Mouse (Mus musculus) liver, embryonic 13.5 days (tissue): ENCODE measurements around the gene H2al1a. TPM values are rescaled to one million over a fixed set of nuclear protein-coding genes. Genes with fewer than 3 reads are reported as not detected.
"Not testable (repeated sequence)": the region's sequence is repeated elsewhere in the genome, so short reads cannot be mapped to it uniquely, and the experiment has no call there.

Experiments used
- ATAC-seq: fragments of 200-750 bp; cut with Nextera tagmentation; 2 replicates; pipeline ENCODE4 v1.8.0; 2017; ENCODE audit warnings: low read depth, mild to moderate bottlenecking, moderate number of reproducible peaks, moderate library complexity
- DNase-seq: peaks from one replicate; pipeline ENCODE4 v3.0.0; 2022
- H3K27ac ChIP-seq: fragments of 300-500 bp; sonication (generic); 2 replicates; pipeline ENCODE4 v1.5.1; 2015; ENCODE audit warnings: moderate library complexity, mild to moderate bottlenecking, inconsistent platforms
- H3K27me3 ChIP-seq: fragments of 300-500 bp; sonication (generic); 2 replicates; pipeline ENCODE4 v1.6.1; 2015; ENCODE audit warnings: mild to moderate bottlenecking, inconsistent platforms
- H3K36me3 ChIP-seq: fragments of 300-500 bp; sonication (generic); 2 replicates; pipeline ENCODE4 v1.6.1; 2015; ENCODE audit warnings: mild to moderate bottlenecking, inconsistent platforms
- H3K4me1 ChIP-seq: fragments of 300-500 bp; sonication (generic); replicated peaks from 2 replicates; pipeline ENCODE4 v1.6.1; 2015; ENCODE audit warnings: inconsistent platforms
- H3K4me2 ChIP-seq: fragments of 300-500 bp; sonication (generic); 2 replicates; pipeline ENCODE4 v1.6.1; 2015; ENCODE audit warnings: inconsistent platforms, mild to moderate bottlenecking, moderate library complexity
- H3K4me3 ChIP-seq: fragments of 300-500 bp; sonication (generic); replicated peaks from 2 replicates; pipeline ENCODE4 v1.5.1; 2015; ENCODE audit warnings: mild to moderate bottlenecking, inconsistent platforms
- H3K9ac ChIP-seq: fragments of 300-500 bp; sonication (generic); 2 replicates; pipeline ENCODE4 v1.6.1; 2015; ENCODE audit warnings: mild to moderate bottlenecking, inconsistent platforms
- H3K9me3 ChIP-seq: fragments of 300-500 bp; sonication (generic); replicated peaks from 2 replicates; pipeline ENCODE4 v1.6.1; 2016; ENCODE audit warnings: inconsistent platforms
- WGBS: fragments of 180-500 bp; shearing (Covaris S2); methylation state at CpG from one replicate; pipeline ENCODE4 v1.1.7; 2015; ENCODE audit not compliant: insufficient replicate concordance; 5-methylcytosine and 5-hydroxymethylcytosine counted together
- polyA plus RNA-seq: library from polyadenylated mRNA; unstranded; fragments of >200 nt; fragmentation: Nextera tagmentation; extraction: Ambion mirVana; gene quantifications from 2 replicates; pipeline ENCODE4 v1.2.1, GENCODE M21; 2015

H2al1a gene
- polyA plus RNA-seq, 1 experiment from 2014 or later: not detected

DNA sequence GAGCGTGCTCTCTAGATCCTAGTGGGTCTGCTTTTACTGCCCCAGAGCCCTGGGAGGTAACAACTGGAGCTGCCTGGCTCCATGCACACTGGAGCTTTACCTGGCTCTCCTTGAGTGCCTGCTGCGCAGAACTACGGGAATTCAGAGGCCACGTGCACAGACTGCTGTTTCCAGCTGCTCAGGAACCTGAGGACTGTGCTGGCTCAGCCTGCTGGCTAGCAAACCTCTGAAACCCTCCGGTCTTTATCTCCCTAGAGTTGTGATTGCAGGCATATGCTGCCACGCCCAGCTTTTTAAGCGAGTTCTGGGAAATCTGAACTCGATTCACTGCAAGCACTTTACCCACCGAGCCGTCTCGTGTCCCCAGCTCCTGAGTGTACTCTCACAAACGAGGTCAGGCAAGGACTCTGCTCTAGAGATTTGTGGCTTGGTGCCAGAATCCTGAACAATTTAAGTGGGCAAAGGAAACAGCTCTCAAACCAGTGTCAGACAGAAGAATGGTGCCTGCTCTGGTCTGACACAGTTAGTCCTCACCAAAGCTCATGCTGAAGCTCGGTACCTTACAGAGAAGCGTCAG lies 10.7 kb upstream of the H2al1a start:
- Histone ChIP-seq H3K36me3 (no peaks in the 10 kb centered on the region), H3K9ac (no peak overlapping the region), H3K27ac (no peak overlapping the region), H3K9me3 (no peaks in the 10 kb centered on the region), H3K27me3 (no peaks in the 10 kb centered on the region), H3K4me2 (no peak overlapping the region), H3K4me3 (no peak overlapping the region), H3K4me1 (no peaks in the 10 kb centered on the region)
- no peak for DNase-seq
- ATAC-seq: no peak
- 53% methylated on average over 14 of the region's 14 CpGs for WGBS

DNA sequence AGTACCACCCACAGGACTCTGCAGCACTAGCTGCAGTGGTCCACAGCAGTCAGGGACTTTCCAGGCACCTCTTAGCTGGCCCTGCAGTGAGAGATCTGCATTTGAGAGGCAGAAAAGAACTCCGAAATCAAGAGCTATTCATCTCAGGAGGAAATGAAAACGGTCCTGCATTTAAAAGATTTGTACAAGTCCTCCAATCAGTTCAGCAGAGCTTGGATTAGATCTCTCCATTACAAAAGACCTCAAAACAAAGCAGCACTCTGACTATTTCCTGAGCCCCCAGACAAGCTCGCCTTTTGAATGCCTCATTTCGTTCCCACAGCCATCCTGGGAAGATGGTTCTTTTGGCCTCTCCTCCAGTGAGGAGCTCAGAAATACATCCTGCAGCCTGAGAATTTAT lies 9.8 kb upstream of the H2al1a start:
- no peaks in the 10 kb centered on the region for H3K36me3 ChIP-seq
- no peaks in the 10 kb centered on the region for H3K9me3 ChIP-seq
- H3K4me3 ChIP-seq: no peak overlapping the region
- H3K27me3 ChIP-seq: no peaks in the 10 kb centered on the region
- DNase-seq (no peak), ATAC-seq (no peak)
- H3K4me2 ChIP-seq: no peak overlapping the region
- no peak overlapping the region for H3K9ac ChIP-seq
- no peaks in the 10 kb centered on the region for H3K4me1 ChIP-seq
- H3K27ac ChIP-seq: no peak overlapping the region
- WGBS: 43% methylated on average over 4 of the region's 4 CpGs

DNA sequence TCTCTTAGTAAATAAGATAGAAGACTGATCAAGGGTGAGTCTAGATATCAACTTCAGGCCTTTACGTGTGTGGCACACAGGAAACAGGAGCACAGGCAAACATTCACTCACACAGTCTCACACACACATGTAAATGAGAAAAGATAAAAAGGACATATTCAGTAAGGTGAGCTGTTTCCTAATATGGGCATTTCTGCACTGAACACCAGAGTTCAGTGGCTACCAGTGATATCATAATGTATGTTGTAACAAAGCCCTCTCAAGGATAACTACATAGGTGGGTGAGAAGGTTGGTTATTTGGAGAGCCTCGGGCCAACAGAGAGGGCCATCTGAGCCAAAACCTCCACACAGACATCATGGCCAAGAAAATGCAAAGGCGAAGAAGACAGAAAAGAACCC lies 3.1 kb downstream of the H2al1a start, which contains the start of gene H2al1b:
TSS of gene H2al1b (plus strand) at position 301 of the 400 bp plus-strand sequence.
- 88% methylated on average over 1 of the region's 3 CpGs for WGBS
- not testable (repeated sequence) for H3K36me3 ChIP-seq, H3K27ac ChIP-seq, H3K9me3 ChIP-seq, H3K9ac ChIP-seq, H3K4me1 ChIP-seq, H3K27me3 ChIP-seq, H3K4me2 ChIP-seq, DNase-seq, ATAC-seq, H3K4me3 ChIP-seq

DNA sequence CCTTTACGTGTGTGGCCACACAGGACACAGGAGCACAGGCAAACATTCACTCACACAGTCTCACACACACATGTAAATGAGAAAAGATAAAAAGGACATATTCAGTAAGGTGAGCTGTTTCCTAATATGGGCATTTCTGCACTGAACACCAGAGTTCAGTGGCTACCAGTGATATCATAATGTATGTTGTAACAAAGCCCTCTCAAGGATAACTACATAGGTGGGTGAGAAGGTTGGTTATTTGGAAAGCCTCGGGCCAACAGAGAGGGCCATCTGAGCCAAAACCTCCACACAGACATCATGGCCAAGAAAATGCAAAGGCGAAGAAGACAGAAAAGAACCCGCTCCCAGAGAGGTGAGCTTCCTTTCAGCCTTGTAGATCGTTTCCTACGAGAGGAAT lies 6.3 kb downstream of the H2al1a start, which contains the start of gene H2al1c:
TSS of gene H2al1c (plus strand) at position 301 of the 400 bp plus-strand sequence.
- not testable (repeated sequence) for H3K4me3 ChIP-seq, H3K9me3 ChIP-seq, H3K4me1 ChIP-seq, H3K27ac ChIP-seq, H3K27me3 ChIP-seq, H3K36me3 ChIP-seq, DNase-seq, H3K4me2 ChIP-seq, ATAC-seq, H3K9ac ChIP-seq
- WGBS: 66% methylated on average over 2 of the region's 6 CpGs

DNA sequence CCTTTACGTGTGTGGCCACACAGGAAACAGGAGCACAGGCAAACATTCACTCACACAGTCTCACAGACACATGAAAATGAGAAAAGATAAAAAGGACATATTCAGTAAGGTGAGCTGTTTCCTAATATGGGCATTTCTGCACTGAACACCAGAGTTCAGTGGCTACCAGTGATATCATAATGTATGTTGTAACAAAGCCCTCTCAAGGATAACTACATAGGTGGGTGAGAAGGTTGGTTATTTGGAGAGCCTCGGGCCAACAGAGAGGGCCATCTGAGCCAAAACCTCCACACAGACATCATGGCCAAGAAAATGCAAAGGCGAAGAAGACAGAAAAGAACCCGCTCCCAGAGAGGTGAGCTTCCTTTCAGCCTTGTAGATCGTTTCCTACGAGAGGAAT lies 9.5 kb downstream of the H2al1a start, which contains the start of gene H2al1d:
TSS of gene H2al1d (plus strand) at position 301 of the 400 bp plus-strand sequence.
- H3K4me2 ChIP-seq, H3K9ac ChIP-seq, H3K9me3 ChIP-seq, DNase-seq, H3K4me1 ChIP-seq, H3K4me3 ChIP-seq, ATAC-seq, H3K27me3 ChIP-seq, H3K36me3 ChIP-seq, H3K27ac ChIP-seq: not testable (repeated sequence)
- WGBS: no CpG with 5 or more reads among the region's 6 CpGs

DNA sequence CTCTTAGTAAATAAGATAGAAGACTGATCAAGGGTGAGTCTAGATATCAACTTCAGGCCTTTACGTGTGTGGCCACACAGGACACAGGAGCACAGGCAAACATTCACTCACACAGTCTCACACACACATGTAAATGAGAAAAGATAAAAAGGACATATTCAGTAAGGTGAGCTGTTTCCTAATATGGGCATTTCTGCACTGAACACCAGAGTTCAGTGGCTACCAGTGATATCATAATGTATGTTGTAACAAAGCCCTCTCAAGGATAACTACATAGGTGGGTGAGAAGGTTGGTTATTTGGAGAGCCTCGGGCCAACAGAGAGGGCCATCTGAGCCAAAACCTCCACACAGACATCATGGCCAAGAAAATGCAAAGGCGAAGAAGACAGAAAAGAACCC lies 12.6 kb downstream of the H2al1a start, which contains the start of gene H2al1e:
TSS of gene H2al1e (plus strand) at position 301 of the 400 bp plus-strand sequence.
- not testable (repeated sequence) for H3K4me1 ChIP-seq, H3K27me3 ChIP-seq, DNase-seq, H3K9me3 ChIP-seq, H3K4me3 ChIP-seq, ATAC-seq, H3K9ac ChIP-seq, H3K36me3 ChIP-seq, H3K27ac ChIP-seq, H3K4me2 ChIP-seq
- WGBS: no CpG with 5 or more reads among the region's 3 CpGs

DNA sequence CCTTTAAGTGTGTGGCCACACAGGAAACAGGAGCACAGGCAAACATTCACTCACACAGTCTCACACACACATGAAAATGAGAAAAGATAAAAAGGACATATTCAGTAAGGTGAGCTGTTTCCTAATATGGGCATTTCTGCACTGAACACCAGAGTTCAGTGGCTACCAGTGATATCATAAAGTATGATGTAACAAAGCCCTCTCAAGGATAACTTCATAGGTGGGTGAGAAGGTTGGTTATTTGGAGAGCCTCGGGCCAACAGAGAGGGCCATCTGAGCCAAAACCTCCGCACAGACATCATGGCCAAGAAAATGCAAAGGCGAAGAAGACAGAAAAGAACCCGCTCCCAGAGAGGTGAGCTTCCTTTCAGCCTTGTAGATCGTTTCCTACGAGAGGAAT lies 15.8 kb downstream of the H2al1a start, which contains the start of gene H2al1f:
TSS of gene H2al1f (plus strand) at position 301 of the 400 bp plus-strand sequence.
- not testable (repeated sequence) for H3K9ac ChIP-seq, H3K4me3 ChIP-seq, H3K9me3 ChIP-seq, H3K36me3 ChIP-seq, H3K27ac ChIP-seq, ATAC-seq, H3K4me2 ChIP-seq, DNase-seq, H3K27me3 ChIP-seq, H3K4me1 ChIP-seq
- WGBS: no CpG with 5 or more reads among the region's 6 CpGs

DNA sequence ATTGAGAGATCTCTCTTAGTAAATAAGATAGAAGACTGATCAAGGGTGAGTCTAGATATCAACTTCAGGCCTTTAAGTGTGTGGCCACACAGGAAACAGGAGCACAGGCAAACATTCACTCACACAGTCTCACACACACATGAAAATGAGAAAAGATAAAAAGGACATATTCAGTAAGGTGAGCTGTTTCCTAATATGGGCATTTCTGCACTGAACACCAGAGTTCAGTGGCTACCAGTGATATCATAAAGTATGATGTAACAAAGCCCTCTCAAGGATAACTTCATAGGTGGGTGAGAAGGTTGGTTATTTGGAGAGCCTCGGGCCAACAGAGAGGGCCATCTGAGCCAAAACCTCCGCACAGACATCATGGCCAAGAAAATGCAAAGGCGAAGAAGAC lies 18.9 kb downstream of the H2al1a start, which contains the start of gene H2al1g:
TSS of gene H2al1g (plus strand) at position 301 of the 400 bp plus-strand sequence.
- DNase-seq, H3K9me3 ChIP-seq, ATAC-seq, H3K9ac ChIP-seq, H3K27me3 ChIP-seq, H3K4me1 ChIP-seq, H3K4me2 ChIP-seq, H3K4me3 ChIP-seq, H3K36me3 ChIP-seq, H3K27ac ChIP-seq: not testable (repeated sequence)
- WGBS: no CpG with 5 or more reads among the region's 3 CpGs

DNA sequence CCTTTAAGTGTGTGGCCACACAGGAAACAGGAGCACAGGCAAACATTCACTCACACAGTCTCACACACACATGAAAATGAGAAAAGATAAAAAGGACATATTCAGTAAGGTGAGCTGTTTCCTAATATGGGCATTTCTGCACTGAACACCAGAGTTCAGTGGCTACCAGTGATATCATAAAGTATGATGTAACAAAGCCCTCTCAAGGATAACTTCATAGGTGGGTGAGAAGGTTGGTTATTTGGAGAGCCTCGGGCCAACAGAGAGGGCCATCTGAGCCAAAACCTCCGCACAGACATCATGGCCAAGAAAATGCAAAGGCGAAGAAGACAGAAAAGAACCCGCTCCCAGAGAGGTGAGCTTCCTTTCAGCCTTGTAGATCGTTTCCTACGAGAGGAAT lies 22.1 kb downstream of the H2al1a start, which contains the start of gene H2al1h:
TSS of gene H2al1h (plus strand) at position 301 of the 400 bp plus-strand sequence.
- not testable (repeated sequence) for DNase-seq, H3K9me3 ChIP-seq, H3K27ac ChIP-seq, H3K4me1 ChIP-seq, H3K27me3 ChIP-seq, H3K4me2 ChIP-seq, H3K36me3 ChIP-seq, ATAC-seq, H3K4me3 ChIP-seq, H3K9ac ChIP-seq
- no CpG with 5 or more reads among the region's 6 CpGs for WGBS

DNA sequence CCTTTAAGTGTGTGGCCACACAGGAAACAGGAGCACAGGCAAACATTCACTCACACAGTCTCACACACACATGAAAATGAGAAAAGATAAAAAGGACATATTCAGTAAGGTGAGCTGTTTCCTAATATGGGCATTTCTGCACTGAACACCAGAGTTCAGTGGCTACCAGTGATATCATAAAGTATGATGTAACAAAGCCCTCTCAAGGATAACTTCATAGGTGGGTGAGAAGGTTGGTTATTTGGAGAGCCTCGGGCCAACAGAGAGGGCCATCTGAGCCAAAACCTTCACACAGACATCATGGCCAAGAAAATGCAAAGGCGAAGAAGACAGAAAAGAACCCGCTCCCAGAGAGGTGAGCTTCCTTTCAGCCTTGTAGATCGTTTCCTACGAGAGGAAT lies 25.3 kb downstream of the H2al1a start, which contains the start of gene H2al1i:
TSS of gene H2al1i (plus strand) at position 301 of the 400 bp plus-strand sequence.
- DNase-seq, H3K9me3 ChIP-seq, H3K4me1 ChIP-seq, H3K27ac ChIP-seq, H3K36me3 ChIP-seq, H3K4me2 ChIP-seq, H3K27me3 ChIP-seq, H3K9ac ChIP-seq, H3K4me3 ChIP-seq, ATAC-seq: not testable (repeated sequence)
- WGBS: 80% methylated on average over 1 of the region's 5 CpGs

DNA sequence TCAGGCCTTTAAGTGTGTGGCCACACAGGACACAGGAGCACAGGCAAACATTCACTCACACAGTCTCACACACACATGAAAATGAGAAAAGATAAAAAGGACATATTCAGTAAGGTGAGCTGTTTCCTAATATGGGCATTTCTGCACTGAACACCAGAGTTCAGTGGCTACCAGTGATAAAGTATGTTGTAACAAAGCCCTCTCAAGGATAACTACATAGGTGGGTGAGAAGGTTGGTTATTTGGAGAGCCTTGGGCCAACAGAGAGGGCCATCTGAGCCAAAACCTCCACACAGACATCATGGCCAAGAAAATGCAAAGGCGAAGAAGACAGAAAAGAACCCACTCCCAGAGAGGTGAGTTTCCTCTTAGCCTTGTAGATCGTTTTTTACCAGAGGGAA lies 28.5 kb downstream of the H2al1a start, which contains the start of gene H2al1j:
TSS of gene H2al1j (plus strand) at position 301 of the 400 bp plus-strand sequence.
- not testable (repeated sequence) for DNase-seq, H3K9me3 ChIP-seq, H3K4me3 ChIP-seq, H3K36me3 ChIP-seq, H3K4me1 ChIP-seq, H3K9ac ChIP-seq, H3K4me2 ChIP-seq, H3K27ac ChIP-seq, H3K27me3 ChIP-seq, ATAC-seq
- 65% methylated on average over 2 of the region's 2 CpGs for WGBS

DNA sequence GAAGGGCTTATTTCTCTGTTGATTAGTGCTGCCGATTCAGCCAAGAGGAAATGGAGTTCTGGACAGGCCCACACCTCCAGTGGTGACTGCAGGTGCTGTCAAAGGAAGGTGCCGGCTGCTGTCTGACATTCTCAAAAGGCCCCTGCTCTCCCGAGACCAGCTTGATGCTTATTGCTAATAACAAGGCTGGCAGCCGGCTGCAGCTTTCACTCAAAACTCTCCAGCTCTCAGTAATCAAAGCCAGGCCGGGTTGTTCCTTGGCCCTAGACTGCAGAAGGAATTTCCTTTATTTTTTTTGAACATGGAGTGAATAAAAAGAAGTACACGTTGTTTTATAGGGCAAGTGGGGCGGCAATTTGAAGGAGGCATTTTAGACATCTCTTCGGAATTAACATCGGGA lies 46.7 kb downstream of the H2al1a start:
- no peak overlapping the region for H3K9ac ChIP-seq
- H3K27ac ChIP-seq: no peak overlapping the region
- no peak for DNase-seq
- no peaks in the 10 kb centered on the region for H3K36me3 ChIP-seq
- no peaks in the 10 kb centered on the region for H3K4me1 ChIP-seq
- no peak overlapping the region for H3K4me2 ChIP-seq
- H3K4me3 ChIP-seq: no peak overlapping the region
- WGBS: 65% methylated on average over 9 of the region's 9 CpGs
- no peaks in the 10 kb centered on the region for H3K9me3 ChIP-seq
- H3K27me3 ChIP-seq: no peaks in the 10 kb centered on the region
- ATAC-seq: no peak
